Mouse (Mus musculus) hematopoietic stem cell, adult 5-6 weeks (primary cell): Measurements from ENCODE around the gene Ugt1a5. TPM values are rescaled to one million over a fixed set of nuclear protein-coding genes. Genes with fewer than 3 reads are reported as not detected.
"Not testable (repeated sequence)": the region's sequence is repeated elsewhere in the genome, so short reads cannot be mapped to it uniquely, and the experiment has no call there.

Experiments used
- ATAC-seq, 2 experiments: fragments of 125-278 bp in 1 of 2; replicated peaks in 1 of 2; 2 replicates each; pipeline ENCODE4 v1.8.0; 2016 to 2017; ENCODE audit warnings: inconsistent platforms in 2 of 2, mild to moderate bottlenecking in 2 of 2, moderate number of reproducible peaks in 2 of 2, low read depth in 1 of 2, moderate TSS enrichment in 1 of 2; ENCODE audit not compliant: low FRiP score in 2 of 2, poor library complexity in 2 of 2, severe bottlenecking in 2 of 2, insufficient read depth in 1 of 2, low TSS enrichment in 1 of 2
- total RNA-seq: library from RNA; stranded (forward); fragments of 172-1452, 232-1000 nt; gene quantifications from 2 replicates; pipeline ENCODE4 v1.2.3, GENCODE M21; 2017

Ugt1a5 gene
- total RNA-seq, 1 experiment from 2014 or later: 0.65 TPM

DNA sequence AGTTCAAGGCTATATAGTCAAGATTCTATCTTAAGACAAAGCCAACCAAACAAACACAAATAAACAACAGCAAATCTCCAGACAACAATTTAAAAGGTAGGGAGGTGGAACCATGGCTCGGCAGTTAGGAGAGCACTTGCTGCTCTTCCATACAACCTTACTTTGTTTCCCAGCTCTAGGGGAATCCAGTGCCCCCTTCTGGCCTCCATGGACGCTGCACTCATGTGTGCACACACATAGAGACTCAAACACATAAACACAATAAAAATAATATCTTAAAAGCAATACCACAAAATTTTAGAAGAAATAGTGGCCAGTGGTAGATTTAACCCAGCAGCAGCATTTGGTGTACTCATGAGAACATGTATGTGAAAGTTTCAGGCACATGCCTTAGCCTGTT, 51.3 kb downstream of the Ugt1a5 start:
- no peak for ATAC-seq

DNA sequence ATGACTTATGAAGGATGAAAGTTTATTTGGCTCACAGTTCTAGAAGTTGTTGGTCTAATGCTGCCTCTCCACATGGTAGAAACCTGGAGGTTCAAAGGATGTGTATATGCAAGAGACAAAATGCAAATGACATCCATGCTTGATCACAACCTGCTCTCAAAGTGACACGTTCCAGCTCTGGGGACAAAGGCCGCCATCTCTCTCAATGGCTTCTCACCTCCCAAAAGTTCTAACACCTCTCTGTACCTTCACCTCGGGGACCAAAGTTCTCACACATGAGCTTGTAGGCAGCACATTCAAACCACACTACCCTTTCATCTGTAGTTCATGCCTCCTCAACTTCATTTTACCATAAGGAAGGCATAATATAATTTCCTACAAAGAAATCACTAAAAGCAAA, 51.8 kb downstream of the Ugt1a5 start:
- ATAC-seq: no peak

DNA sequence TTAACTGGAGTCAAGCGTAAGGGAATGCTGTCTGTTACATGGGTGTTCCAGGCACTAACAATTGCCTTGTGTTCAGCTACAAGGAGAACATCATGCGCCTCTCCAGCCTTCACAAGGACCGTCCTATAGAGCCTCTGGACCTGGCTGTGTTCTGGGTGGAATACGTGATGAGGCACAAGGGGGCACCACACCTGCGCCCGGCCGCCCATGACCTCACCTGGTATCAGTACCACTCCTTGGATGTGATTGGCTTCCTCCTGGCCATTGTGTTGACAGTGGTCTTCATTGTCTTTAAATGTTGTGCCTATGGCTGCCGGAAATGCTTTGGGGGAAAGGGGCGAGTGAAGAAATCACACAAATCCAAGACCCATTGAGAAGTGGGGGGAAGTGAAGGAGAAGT, 52.2 kb downstream of the Ugt1a5 start:
- ATAC-seq: no peak

DNA sequence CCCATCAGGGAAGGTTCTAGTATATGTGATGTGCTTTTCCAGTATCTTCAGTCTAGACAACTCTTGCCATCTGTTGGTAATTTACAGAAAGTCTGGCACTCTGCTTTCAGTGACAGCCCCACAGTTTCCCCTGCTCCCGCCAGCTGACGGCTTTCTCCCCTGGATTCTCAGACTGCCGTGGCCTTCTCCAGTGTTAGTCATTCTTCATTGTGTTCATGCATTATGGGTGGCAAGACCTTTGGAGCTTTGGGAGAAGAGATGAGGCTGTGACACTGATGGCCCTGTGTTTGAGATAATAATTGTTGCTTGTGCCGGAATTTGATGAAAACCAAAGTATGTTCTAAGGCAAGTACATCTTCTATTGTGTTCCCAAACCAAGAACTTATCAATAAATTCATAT, 52.8 kb downstream of the Ugt1a5 start:
- no peak for ATAC-seq

DNA sequence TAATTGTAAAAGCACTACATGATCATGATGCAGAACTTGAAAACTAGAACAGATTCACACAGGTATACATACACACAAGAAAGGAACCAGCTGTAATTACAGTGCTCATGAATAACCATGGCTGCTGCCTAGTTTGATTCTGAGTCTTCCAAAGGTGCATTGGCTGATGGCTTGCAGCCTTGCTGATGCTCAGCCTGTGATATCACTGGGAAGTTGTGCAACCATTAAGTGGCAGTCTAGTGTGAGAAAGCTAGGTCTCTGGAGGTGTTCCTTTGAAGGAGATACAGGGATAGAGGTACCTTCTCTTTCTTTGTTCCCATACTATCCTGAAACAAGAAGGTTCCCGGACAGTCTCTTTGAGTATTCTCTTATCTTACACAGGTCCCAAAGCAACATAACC, 53.2 kb downstream of the Ugt1a5 start:
- ATAC-seq: no peak

DNA sequence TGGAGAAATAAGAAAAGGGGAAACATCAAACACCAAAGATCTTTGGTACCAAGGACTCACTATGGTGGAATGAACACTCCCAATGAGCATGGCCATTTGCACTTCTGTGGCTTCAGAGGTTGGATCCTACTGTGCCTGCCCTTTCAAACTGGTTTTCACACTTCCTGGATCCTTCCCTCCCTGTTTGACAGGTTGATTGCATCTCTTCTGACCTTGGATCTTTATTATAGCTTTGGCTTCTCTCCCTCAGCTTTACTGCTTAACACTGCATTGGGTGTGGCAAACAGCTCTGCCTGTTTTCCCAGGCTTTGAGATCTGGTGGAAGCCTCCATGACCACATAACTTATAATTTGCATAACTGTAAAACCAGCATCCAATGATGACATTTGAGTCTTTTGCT, 54.5 kb downstream of the Ugt1a5 start:
- no peak for ATAC-seq

DNA sequence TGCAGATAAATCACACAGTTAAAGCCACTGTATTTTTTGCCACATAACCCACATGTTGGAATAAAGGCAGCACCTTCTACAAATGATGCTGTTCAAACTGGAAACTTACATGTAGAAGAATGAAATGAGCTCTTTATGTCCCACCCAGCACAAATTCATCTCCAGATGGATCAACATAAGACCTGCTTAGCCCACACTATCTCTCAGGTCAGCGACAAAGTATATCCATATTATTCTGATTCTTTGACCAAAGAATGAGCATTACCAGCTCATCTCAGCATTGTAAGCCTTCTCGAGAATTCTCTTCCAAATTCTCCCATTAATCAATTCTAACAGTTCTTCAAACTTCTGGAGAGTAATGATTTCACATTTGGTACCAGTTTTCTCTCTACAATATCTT, 56.4 kb downstream of the Ugt1a5 start:
- no peak for ATAC-seq

DNA sequence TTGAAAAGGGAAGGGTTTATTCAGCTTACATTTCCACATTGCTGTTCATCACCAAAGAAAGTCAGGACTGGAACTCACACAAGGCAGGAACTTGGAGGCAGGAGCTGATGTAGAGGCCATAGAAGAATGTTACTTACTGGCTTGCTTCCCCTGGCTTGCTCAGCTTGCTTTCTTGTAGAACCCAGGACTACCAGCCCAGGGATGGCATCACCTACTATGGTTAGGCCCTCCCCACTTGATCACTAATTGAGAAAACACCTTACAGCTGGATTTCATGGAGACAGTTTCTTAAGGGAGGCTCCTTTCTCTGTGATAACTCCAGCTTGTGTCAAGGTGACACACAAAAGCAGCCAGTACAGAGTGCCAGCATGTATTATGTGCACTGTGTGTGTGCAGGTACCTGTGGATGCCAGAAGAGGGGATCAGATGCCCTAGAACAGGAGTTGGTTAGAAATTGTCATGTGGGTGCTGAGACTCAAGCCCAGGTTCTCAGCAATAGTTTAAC, 57.3 kb downstream of the Ugt1a5 start:
- ATAC-seq: not testable (repeated sequence)

DNA sequence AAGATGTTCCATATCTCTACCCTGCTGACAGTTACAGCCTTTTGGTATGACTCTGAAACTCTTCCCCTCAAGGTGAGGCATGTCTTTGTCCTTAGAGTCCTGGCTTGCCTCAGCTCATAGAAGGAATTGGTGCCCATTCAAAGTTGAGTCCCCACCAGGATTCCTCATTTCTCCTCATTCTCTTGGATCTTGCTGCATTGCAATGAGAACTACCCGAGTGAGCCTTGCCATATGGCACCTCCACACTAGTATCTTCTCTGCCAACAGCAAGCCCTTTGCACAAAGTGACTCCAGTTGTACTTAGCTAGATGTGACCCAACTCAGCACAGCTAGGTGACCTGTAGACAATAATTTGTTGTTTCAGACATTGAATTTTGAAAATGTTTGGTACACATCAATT, 57.8 kb downstream of the Ugt1a5 start:
- ATAC-seq: no peak

DNA sequence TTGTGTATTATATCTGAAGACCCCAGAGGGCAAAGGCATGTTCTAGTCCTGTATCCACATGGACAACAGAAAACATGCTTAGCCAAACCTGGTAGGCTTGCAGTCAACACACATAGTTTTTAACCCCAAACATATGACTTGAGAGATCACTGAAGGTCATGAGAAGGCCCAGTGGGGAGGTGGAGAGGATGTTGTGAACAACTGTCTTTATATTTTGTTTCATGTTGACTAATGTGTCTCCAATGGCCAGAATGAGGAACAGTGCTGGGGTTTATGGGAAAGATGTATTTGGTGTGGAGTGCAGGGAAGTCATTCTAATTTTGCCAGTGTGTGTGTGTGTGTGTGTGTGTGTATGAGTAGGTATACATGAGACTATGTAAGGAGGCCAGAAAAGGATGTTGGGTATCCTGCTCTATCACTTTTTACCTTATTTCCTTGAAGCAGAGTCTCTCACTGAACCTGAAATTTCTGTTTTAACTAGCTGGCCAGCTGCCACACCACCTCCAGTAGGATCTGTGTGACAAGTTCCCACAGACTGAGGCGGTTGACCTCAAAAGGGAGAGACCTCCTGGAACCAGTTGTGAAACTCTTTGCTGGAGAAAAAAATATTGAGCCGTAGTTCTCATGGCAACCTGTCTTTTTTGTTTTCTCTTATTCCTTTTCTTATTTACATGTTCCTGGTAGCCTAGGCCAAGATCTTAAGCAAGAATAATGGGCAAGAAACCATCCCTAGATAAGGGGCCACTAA, 58.4 kb downstream of the Ugt1a5 start:
- ATAC-seq: no peak

DNA sequence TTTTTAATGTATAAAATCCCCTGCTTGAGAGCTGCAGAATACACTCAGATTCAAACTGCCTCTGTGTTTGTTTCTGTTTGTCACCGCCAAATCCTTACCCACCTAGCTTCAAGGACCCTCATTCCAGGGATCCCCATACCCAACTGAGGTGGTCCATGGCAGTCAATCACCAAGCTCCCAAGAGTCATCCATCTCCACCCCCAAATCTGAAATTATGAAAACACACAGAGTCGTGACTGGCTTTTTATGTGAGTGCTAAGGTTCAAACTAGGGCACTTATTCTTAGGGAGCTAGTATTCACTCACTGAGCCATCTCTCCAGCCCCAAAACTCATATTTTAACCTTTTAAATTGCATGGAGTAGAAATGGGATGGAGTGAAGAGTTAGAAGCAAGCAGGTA, 59.5 kb downstream of the Ugt1a5 start:
- not testable (repeated sequence) for ATAC-seq

DNA sequence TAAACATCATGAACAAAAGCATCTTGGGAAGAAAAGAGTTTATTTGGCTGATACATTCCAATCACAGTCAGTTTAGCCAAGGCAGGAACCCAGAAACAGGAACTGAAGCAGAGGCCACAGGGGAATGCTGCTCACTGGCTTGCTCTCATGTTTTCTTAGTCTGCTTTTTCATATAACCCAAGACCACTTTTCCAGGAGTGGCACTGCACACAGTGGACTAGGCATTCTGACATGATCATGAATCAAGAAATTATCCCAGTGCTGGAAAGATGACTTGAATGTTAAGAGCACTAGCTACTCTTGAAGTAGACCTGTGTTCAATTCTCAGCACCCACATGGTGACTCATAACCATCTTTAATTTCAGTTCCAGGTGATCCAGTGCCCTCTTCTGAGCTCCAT, 59.9 kb downstream of the Ugt1a5 start:
- ATAC-seq: no peak

DNA sequence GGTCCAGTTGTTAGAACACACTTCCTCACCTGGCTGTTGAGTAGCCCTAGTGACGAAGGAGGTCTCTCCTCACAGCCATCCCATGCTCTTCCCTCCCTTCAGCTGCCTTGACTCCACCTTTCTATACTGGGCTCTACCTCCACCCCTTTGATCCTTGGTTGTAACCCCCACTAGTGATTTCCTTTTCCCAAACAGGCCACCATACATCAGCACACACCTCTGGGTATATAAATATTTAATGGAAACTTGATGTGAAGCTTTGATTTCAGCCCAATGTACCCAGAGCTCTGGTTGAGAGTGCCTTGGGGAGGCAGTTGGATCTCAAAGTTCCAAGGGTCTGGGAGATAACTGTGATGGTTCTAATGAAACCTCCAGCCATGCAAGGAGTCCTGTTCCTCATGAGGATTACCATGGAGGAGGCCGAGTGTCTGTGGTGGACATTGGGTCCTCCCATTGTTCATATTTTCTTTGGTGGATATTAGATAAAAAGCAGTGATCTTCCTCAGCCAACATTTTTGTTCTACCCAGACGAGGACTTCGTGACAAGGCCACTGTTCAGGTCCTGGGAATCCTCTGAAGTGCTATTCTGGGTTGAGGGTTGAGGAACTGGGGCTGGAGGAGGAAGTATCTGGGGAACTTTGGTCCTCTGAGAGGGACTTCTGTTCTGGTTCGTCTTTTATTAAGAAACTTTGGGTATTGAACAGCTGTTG, 61.0 kb downstream of the Ugt1a5 start, which contains the start of gene Mroh2a:
Gene Mroh2a, plus strand, starts transcription at position 317 of the 710 bp plus-strand sequence.
- peak; percentile 16 to 20; a peak in 2 of 4 replicates for ATAC-seq

DNA sequence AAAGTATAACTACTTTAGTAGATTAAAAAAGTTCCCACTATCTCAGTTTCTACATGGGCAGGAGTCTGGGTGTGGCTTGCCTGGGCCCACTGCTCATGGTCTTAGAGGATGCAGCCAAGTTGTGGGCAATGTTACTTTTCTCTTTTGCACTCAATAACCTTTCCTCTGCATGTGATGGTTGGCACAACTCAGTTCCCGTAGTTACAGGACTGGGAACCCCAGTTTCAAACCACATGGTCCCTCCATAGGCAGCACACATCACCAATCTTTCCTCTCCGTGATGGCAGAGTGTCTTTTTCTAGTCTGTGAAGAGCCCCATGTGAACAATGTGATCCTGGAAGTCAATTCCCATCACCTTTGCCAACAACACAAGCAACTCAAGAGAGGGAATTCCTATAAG, 61.7 kb downstream of the Ugt1a5 start:
- peak; percentile 0 to 5; a peak in 1 of 4 replicates for ATAC-seq

DNA sequence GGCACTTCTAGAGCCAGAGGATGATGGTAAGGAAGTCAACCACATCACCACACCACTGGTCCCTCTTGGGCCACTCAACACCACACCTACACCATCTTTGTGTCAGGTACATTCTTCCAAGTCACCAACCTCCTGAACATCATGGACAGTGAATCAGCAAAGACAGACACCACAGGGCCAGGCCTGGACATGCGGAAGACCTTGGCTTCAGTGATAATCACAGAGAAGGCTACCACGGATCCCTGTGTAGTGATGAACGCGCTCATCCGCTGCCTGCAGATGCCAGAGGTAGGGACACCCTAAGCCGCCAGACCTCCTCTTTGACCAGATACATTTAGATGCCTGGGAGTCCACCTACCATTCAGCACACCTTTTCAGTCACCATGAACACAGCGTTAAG, 62.3 kb downstream of the Ugt1a5 start:
- no peak for ATAC-seq

DNA sequence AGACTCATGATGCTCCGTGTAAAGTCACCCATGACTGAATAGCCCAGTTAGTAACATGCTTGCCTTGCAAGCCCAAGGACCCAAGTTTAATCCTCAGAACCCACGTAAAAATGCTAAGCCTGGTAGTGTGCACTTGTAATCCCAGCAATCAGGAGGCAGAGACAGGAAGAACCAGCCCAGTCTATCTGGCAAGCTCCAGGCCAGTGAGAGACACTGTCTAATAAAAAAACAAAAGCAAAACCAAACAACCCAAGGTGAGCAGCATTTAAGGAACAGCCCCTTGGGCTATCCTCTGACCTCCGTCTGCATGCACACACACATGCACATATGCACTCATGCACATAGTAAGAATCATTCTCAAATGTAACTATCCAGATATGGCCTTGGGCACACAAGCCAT, 63.8 kb downstream of the Ugt1a5 start:
- ATAC-seq: no peak

DNA sequence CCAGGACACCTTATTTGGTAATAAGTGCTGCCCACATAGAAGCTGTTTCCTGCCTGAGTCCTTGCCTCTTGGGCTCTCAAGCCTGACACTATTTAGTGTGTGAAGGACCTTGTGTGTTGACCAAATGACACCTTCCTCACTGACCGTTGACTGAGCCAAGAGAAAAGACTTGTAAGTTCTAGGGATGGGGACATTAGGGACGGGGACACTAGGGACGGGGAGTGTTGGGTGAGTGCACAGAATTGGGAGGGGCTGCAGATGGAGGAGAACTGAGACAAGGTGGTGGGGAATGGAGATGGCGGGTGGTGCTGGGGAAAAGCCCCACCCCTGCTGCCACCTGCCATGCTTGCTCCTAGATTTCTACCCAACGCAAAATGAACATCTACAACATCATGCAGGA, 64.2 kb downstream of the Ugt1a5 start:
- ATAC-seq: no peak

DNA sequence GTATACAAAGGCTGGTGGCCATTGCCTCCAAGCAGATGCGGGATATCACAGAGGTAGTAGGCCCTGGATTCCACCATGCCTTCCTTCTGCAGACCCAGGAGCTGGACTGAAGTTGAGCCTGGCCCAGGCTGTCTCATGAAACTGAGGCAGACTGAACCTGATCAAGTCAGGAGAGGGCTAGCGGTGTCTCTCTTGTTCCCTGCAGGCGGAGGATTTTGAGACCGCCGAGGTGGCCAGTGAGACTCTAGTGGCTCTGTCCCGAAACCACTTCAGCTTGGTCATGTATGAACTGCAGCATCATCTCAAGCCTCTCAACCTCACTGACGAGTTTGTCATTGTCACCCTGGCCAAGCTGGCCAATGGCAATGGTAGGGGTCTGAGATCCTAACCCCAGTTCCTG, 64.6 kb downstream of the Ugt1a5 start:
- ATAC-seq: no peak
